Mouse (Mus musculus): ENCODE measurements at regions not wholly inside any gene's neighbourhood (a gene's known extent, or its start where the extent isn't known, plus 50 kb on each side); places are given as distances from the start of the nearest gene placed in this dataset.

GRCm38 (mm10) chr9:100097028-100097427 is 221.1 kb upstream of the Sox14 start:
- DNase-seq (ENCODE audit: low read depth, low spot score) = no peak

- DNase-seq (ENCODE audit: low read depth, low spot score) = no peak
Measured at GRCm38 (mm10) chr9:100095559-100095959, 219.6 kb upstream of the Sox14 start.

- no peak for DNase-seq (ENCODE audit: low read depth, low spot score)
Measured at GRCm38 (mm10) chr9:100094956-100095558, 219.1 kb upstream of the Sox14 start.

GRCm38 (mm10) chr9:100071141-100071540 is 195.2 kb upstream of the Sox14 start:
- no peak for DNase-seq (ENCODE audit: low read depth, low spot score)

DNA sequence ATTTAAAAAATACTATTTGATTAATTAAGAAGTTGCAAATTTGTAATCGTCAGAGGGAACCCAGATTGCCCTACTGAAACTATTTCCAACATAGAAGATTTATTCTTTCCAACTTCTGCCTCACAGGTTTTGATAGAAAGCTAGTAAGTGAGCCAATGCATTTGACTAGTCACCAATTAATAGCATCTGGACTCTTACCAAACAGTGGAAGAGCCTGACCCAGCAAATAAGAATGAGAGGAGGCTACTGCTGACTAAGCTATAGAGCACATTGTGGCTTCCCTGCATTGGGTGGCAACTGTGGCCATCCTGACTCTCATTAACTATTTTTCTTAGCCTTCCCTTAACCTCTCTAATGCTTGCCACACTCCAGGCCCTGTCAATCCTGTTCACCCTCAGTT is 182.6 kb upstream of the Sox14 start:
- DNase-seq (ENCODE audit: low read depth, low spot score) = no peak

DNA sequence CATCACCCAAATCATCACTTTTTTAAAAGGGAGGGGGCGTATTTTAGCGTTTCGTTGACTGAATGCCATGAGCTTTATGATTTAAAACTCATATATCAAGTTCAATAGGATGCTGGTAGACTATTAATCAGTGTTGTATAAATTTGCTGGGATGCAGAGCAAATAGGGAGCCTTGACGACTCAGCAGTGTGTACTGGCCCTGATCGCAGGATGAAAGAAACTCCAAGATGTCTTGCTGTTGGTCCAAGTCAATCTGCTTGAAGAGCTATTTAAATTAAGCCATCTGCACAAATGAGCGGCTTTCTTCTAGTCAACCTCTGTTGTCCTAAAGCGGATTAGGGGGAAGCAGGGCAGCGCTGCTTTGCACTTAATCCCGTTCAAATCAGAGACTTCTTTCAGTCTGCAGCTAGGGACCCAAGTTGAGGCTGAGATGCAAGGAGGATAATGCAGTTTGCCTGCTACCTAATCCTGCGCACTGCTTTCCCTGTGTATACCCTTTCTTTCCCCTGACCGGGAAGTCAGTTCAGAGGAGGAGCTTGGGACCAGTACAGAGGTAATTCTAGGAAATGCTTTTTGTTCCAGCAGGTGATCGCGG is 170.3 kb upstream of the Sox14 start:
- no peak for DNase-seq (ENCODE audit: low read depth, low spot score)

DNA sequence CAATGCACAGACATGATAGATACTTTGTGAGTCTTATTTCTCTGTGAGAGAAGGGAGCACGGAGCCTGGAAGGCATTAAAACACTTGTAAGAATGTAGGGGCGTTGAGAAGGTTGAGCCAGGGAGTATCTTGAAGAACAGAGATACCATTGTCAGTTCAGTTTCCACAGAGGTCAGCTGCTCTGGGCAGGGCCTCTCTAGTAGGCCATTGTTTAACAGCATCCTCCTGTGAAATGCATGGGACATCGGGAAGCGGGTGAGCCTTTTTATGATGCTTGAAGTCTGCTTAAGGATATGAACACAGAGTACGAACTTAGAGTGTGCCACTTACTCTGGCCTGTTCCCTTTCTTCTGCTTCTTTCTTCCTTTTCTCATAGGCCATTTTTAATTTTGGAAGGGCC is 169.7 kb upstream of the Sox14 start:
- DNase-seq (ENCODE audit: low read depth, low spot score) = no peak

DNA sequence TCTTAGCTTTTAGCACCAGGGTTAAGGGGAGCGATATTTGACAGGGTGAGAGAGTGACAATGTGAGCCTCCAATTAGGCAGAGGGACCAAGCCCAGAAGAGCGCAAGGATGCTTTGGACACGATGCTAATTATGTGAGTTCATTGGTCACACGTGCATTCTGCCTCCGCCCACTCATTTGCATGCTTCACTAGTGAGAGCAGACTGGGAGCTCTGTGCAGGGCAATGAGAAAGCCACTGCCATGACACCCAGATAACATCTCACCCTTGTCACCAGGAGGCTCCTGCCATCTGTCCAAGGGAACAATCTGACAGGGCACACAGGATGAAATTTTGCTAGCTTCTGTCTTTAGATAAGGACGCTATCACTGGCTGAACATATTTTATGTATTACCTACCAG is 165.8 kb upstream of the Sox14 start:
- no peak for DNase-seq (ENCODE audit: low read depth, low spot score)

GRCm38 (mm10) chr9:100023641-100024040 is 147.7 kb upstream of the Sox14 start:
- DNase-seq (ENCODE audit: low read depth, low spot score) = peak; percentile 45

DNA sequence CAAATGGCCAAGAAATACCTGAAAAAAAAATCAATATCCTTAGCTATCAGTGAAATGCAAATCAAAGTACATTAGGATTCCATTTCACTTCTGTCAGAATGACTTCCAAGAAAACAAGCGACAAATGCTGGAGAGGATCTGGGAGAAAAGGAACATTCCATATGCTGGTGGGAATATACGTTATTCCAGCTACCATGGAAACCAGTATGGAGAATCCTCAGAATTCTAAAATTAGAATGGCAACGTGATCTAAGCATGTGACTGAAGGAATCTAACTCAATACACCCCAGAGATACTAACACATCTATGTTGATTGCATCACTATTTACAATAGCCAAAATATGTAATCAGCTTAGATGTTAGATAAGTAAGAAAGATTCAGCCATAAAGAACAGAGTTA is 146.1 kb upstream of the Sox14 start:
- DNase-seq (ENCODE audit: low read depth, low spot score) = no peak

GRCm38 (mm10) chr9:99995204-99995603 is 119.2 kb upstream of the Sox14 start:
- DNase-seq (ENCODE audit: low read depth, low spot score) = no peak

DNA sequence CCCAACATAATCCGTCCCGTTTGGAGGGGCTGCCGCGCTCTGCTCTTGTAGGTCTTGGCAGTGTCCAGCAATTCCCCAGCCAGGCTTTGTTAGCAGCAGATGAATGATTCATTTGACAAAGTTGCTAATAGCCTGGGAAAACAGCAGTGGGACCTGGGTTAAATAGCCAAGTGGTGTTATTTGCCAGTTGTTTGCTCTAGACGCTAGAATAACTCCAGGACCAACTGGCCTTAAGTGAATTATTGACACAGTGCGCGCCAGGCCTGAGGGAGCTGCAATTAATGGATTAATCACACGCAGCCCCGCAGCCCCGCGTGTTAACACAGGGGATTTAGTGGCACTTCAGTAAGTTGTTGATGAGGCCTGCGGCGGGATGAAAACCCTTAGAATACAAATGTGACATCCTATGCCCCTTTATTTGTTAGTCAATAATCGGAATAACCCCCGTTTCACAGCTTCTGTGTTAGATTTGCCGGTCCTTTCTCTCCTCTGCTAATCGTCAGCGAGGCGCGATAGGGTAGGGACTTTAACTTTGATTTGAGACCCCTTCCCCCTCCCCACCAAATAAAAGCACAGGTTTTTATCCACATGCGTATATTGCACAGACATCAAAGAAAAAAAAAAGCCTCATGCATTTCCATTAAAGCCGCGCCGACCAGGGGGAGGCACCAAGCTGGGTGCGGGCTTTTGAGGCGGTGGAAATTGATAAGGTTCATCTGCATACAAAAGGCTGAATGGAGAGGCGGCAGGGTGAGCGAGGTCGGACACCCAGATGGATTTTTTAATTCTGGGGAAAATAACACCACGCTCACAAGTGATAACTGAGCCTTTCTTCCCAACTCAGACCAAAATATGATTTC is 118.5 kb upstream of the Sox14 start:
- no peak for DNase-seq (ENCODE audit: low read depth, low spot score)

GRCm38 (mm10) chr9:99987376-99987775 is 111.4 kb upstream of the Sox14 start:
- DNase-seq (ENCODE audit: low read depth, low spot score) = no peak

DNA sequence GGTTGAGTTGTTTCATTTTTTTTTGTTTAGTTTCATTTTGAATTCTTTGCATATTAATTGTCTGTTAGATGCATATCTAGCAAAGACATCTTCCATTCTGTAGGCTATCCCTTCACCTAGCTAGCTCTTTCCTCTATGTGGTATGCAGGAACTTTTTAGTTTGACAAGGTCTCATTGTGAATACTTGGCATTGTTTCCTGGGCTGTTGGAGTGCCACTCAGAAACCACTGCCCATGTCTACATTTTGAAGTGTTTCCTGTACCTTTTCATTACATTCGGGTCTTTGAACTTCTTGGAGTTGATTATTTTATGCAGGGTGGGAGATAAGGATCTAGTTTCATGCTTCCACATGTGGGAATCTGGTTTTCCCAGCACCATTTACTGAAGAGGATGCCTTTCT is 104.8 kb upstream of the Sox14 start:
- DNase-seq (ENCODE audit: low read depth, low spot score) = no peak

GRCm38 (mm10) chr9:99961561-99961960 is 85.6 kb upstream of the Sox14 start:
- no peak for DNase-seq (ENCODE audit: low read depth, low spot score)

- no peak for DNase-seq (ENCODE audit: low read depth, low spot score)
Measured at GRCm38 (mm10) chr9:99954720-99955119, 78.8 kb upstream of the Sox14 start.

GRCm38 (mm10) chr9:99954038-99954618 is 78.2 kb upstream of the Sox14 start:
- no peak for DNase-seq (ENCODE audit: low read depth, low spot score)

Data from 3T3-L1 (cell line).